Mouse (Mus musculus) hindbrain, embryonic 15.5 days (tissue): ENCODE data around the gene Gsap. TPM values are rescaled to one million over a fixed set of nuclear protein-coding genes. Genes with fewer than 3 reads are reported as not detected.

ENCODE experiments used
- ATAC-seq: fragments of 200-750 bp; cut with Nextera tagmentation; 2 replicates; pipeline ENCODE4 v1.8.0; 2017; ENCODE audit warnings: low read depth, moderate number of reproducible peaks, moderate TSS enrichment; ENCODE audit not compliant: low FRiP score
- H3K27ac ChIP-seq: fragments of 300-500 bp; sonication (generic); replicated peaks from 2 replicates; pipeline ENCODE4 v1.5.1; 2015; ENCODE audit warnings: mild to moderate bottlenecking, inconsistent platforms
- H3K27me3 ChIP-seq: fragments of 300-500 bp; sonication (generic); 2 replicates; pipeline ENCODE4 v1.6.1; 2015; ENCODE audit warnings: control low read depth, inconsistent platforms
- H3K36me3 ChIP-seq: fragments of 300-500 bp; sonication (generic); 2 replicates; pipeline ENCODE4 v1.6.1; 2015; ENCODE audit warnings: control low read depth, inconsistent platforms
- H3K4me1 ChIP-seq: fragments of 300-500 bp; sonication (generic); replicated peaks from 2 replicates; pipeline ENCODE4 v1.6.1; 2015; ENCODE audit warnings: control low read depth, inconsistent platforms
- H3K4me2 ChIP-seq: fragments of 300-500 bp; sonication (generic); 2 replicates; pipeline ENCODE4 v1.6.1; 2015; ENCODE audit warnings: moderate library complexity, mild to moderate bottlenecking, inconsistent platforms
- H3K4me3 ChIP-seq: fragments of 300-500 bp; sonication (generic); 2 replicates; pipeline ENCODE4 v1.5.1; 2015; ENCODE audit warnings: mild to moderate bottlenecking, inconsistent platforms
- H3K9ac ChIP-seq: fragments of 300-500 bp; sonication (generic); 2 replicates; pipeline ENCODE4 v1.6.1; 2015; ENCODE audit warnings: inconsistent platforms
- H3K9me3 ChIP-seq: fragments of 300-500 bp; sonication (generic); 2 replicates; pipeline ENCODE4 v1.6.1; 2016; ENCODE audit warnings: control low read depth, inconsistent platforms
- WGBS: fragments of 180-500 bp; shearing (Covaris S2); methylation state at CpG from one replicate; pipeline ENCODE4 v1.1.7; 2015; 5-methylcytosine and 5-hydroxymethylcytosine counted together
- polyA plus RNA-seq: library from polyadenylated mRNA; unstranded; fragments of >200 nt; fragmentation: Nextera tagmentation; extraction: Ambion mirVana; gene quantifications from 2 replicates; pipeline ENCODE4 v1.2.1, GENCODE M21; 2015

Gsap gene
- polyA plus RNA-seq, 1 experiment from 2014 or later = 14.0 TPM

DNA sequence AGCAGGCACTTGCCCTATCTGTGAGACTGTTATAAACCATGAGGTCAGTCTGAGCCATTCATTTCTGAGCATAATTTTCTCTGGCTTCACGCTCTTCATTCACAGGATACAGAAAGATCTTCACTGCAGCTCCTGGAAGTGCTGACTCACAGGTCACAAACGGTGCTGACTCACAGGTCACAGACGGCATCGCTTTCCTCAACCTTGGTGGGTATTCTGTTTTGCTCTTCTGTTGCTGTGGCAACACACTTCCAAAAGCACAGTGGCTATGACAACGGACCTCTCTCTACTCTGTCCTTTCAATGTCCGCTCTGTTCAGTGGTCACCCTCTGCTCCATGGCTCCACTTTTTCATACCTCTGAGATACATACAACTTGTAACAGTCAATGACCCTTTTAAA, 60.7 kb downstream of the Gsap start:
- no peak overlapping the region for H3K9ac ChIP-seq
- no peaks in the 10 kb centered on the region for H3K9me3 ChIP-seq
- no peak overlapping the region for H3K27ac ChIP-seq
- no peak overlapping the region for H3K4me2 ChIP-seq
- H3K27me3 ChIP-seq = no peaks in the 10 kb centered on the region
- no peak overlapping the region for H3K4me3 ChIP-seq
- ATAC-seq = no peak
- no peaks in the 10 kb centered on the region for H3K4me1 ChIP-seq
- 68% methylated on average over 6 of the region's 6 CpGs for WGBS
- no peaks in the 10 kb centered on the region for H3K36me3 ChIP-seq

- H3K4me1 ChIP-seq = no peaks in the 10 kb centered on the region
- ATAC-seq = no peak
- H3K27me3 ChIP-seq = no peaks in the 10 kb centered on the region
- no peaks in the 10 kb centered on the region for H3K36me3 ChIP-seq
- H3K9me3 ChIP-seq = no peaks in the 10 kb centered on the region
- H3K27ac ChIP-seq = no peak overlapping the region
- H3K4me3 ChIP-seq = no peak overlapping the region
- 78% methylated on average over 2 of the region's 2 CpGs for WGBS
- no peak overlapping the region for H3K9ac ChIP-seq
- no peak overlapping the region for H3K4me2 ChIP-seq
Measured at GRCm38 (mm10) chr5:21247916-21248315, 61.9 kb downstream of the Gsap start.

GRCm38 (mm10) chr5:21248834-21249233, 62.8 kb downstream of the Gsap start:
- no peaks in the 10 kb centered on the region for H3K9me3 ChIP-seq
- no peaks in the 10 kb centered on the region for H3K36me3 ChIP-seq
- H3K27ac ChIP-seq = no peak overlapping the region
- ATAC-seq = no peak
- H3K9ac ChIP-seq = no peak overlapping the region
- no peak overlapping the region for H3K4me2 ChIP-seq
- H3K27me3 ChIP-seq = no peaks in the 10 kb centered on the region
- no peak overlapping the region for H3K4me3 ChIP-seq
- H3K4me1 ChIP-seq = no peaks in the 10 kb centered on the region
- 80% methylated on average over 5 of the region's 5 CpGs for WGBS

- H3K9ac ChIP-seq = no peak overlapping the region
- no peak overlapping the region for H3K4me2 ChIP-seq
- H3K4me1 ChIP-seq = no peaks in the 10 kb centered on the region
- H3K36me3 ChIP-seq = no peaks in the 10 kb centered on the region
- no peak for ATAC-seq
- H3K4me3 ChIP-seq = no peak overlapping the region
- H3K27me3 ChIP-seq = no peaks in the 10 kb centered on the region
- 94% methylated on average over 12 of the region's 12 CpGs for WGBS
- no peak overlapping the region for H3K27ac ChIP-seq
- no peaks in the 10 kb centered on the region for H3K9me3 ChIP-seq
Measured at GRCm38 (mm10) chr5:21254731-21255525, 68.9 kb downstream of the Gsap start.

DNA sequence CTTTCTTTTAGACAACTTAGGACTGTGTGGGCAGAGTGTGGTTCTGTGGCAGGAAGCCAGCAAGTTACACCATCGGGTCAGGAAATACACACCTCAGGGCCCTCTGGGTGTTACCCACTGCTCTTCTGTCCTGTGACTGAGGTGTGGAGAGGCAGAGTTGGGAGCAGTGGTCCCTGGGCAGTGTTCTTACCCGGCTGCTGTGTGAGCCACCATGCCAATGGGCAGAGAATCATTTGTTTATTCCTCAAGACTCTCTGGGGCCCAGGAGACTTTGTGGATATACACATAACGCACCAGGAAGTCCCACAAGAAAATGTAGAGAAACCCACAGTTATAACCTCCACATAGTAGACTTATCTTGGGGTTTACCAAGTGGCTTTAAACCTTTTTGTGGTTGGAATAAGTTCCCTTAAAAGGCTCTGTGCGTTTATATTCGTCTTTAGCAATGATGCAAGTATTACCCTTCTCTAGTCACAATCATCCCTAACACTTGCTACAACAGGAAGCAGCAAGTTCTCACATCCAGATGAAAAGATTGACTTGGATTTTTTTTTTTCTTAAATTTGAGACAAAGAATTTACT, 69.6 kb downstream of the Gsap start:
- Histone ChIP-seq H3K27ac (no peak overlapping the region), H3K9me3 (no peaks in the 10 kb centered on the region), H3K9ac (no peak overlapping the region), H3K4me1 (no peaks in the 10 kb centered on the region), H3K36me3 (no peaks in the 10 kb centered on the region), H3K4me3 (no peak overlapping the region), H3K4me2 (no peak overlapping the region), H3K27me3 (no peaks in the 10 kb centered on the region)
- ATAC-seq = no peak
- 91% methylated on average over 5 of the region's 5 CpGs for WGBS

- H3K27me3 ChIP-seq = no peaks in the 10 kb centered on the region
- H3K9me3 ChIP-seq = no peaks in the 10 kb centered on the region
- no peaks in the 10 kb centered on the region for H3K36me3 ChIP-seq
- no peak overlapping the region for H3K4me2 ChIP-seq
- 74% methylated on average over 4 of the region's 4 CpGs for WGBS
- ATAC-seq = no peak
- H3K27ac ChIP-seq = no peak overlapping the region
- no peak overlapping the region for H3K9ac ChIP-seq
- no peak overlapping the region for H3K4me3 ChIP-seq
- peaks cover 8% of the 10 kb centered on the region for H3K4me1 ChIP-seq
Measured at GRCm38 (mm10) chr5:21257126-21257525, 71.1 kb downstream of the Gsap start.

DNA sequence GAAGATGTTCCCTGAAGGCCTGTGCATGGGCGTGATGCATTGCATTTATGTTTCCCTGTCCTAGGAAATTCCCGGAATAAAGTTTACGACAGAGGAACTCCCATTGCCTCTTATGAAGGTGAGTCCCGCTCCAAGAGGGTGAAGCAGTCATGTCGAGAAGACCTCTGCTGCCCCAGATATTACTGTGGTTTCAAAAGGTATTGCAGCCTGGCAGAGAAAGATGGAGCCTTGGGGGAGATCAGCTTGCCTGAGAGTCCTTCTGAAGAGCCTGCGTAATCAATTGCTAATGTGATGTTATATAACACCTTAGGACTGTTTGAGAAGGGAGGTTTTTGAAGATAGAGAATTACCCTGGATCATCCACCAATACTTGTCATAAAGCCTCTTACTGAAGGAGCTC, 71.8 kb downstream of the Gsap start:
- Histone ChIP-seq H3K36me3 (no peaks in the 10 kb centered on the region), H3K9ac (no peak overlapping the region), H3K27ac (no peak overlapping the region), H3K9me3 (no peaks in the 10 kb centered on the region), H3K4me1 (peaks cover 8% of the 10 kb centered on the region), H3K4me2 (no peak overlapping the region), H3K27me3 (no peaks in the 10 kb centered on the region), H3K4me3 (no peak overlapping the region)
- no peak for ATAC-seq
- WGBS = 72% methylated on average over 6 of the region's 6 CpGs

- Histone ChIP-seq H3K27ac (no peak overlapping the region), H3K9me3 (no peaks in the 10 kb centered on the region), H3K4me1 (peaks cover 18% of the 10 kb centered on the region), H3K36me3 (no peaks in the 10 kb centered on the region), H3K27me3 (no peaks in the 10 kb centered on the region), H3K9ac (no peak overlapping the region), H3K4me3 (no peak overlapping the region), H3K4me2 (no peak overlapping the region)
- 81% methylated on average over 7 of the region's 7 CpGs for WGBS
- no peak for ATAC-seq
Measured at GRCm38 (mm10) chr5:21260746-21261145, 74.7 kb downstream of the Gsap start.

- Histone ChIP-seq H3K4me3 (no peak overlapping the region), H3K9me3 (no peaks in the 10 kb centered on the region), H3K9ac (no peak overlapping the region), H3K4me2 (no peak overlapping the region), H3K27ac (no peak overlapping the region), H3K27me3 (no peaks in the 10 kb centered on the region), H3K4me1 (peaks cover 18% of the 10 kb centered on the region), H3K36me3 (no peaks in the 10 kb centered on the region)
- 30% methylated on average over 6 of the region's 6 CpGs for WGBS
- no peak for ATAC-seq
Measured at GRCm38 (mm10) chr5:21261202-21261844, 75.3 kb downstream of the Gsap start.

DNA sequence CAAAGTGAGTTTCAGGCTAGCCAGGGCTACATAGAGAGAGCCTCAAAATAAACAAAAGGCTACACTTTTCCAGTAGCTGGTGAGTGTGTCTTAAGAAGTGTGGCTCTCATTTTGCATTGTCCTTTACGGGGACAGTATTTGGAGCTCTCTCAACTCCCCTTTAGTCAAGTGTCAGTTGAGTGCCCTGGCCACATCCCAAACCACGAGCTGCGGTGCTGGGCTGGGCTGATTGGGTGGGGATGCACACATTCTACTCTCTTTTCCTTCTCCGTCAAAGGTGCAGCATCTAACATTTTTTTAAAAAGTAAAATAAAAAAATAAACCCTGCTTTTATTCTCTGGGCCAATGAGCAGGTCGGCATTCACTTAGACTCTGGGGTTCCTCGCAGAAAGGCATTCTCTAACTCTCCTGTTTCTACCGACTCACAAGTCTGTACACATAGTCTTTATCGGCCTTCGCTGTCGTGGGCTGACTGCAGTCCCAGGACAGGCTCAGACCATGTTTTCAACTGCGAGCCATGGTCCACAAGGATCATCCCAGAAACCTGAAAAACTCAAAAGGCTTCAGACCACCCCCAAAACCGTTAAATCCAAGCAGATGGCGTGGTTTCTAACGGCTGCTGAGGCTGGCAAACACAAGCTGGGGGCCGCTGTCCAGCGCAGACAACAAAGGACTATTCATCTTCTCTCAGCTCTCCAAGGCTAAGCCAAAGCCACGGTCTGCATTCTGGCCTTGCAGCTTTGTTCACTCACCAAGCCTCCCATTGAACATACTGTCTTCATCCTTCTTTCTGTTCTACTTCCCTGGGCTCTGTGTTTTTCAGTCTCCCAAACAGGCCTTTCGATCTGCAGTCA, 77.4 kb downstream of the Gsap start:
- Histone ChIP-seq H3K4me2 (no peak overlapping the region), H3K4me3 (no peak overlapping the region), H3K36me3 (no peaks in the 10 kb centered on the region), H3K4me1 (peaks cover 18% of the 10 kb centered on the region), H3K27ac (peak overlapping the region; percentile 59), H3K27me3 (no peaks in the 10 kb centered on the region), H3K9me3 (no peaks in the 10 kb centered on the region), H3K9ac (no peak overlapping the region)
- peak; percentile 68 for ATAC-seq
- 26% methylated on average over 18 of the region's 18 CpGs for WGBS

DNA sequence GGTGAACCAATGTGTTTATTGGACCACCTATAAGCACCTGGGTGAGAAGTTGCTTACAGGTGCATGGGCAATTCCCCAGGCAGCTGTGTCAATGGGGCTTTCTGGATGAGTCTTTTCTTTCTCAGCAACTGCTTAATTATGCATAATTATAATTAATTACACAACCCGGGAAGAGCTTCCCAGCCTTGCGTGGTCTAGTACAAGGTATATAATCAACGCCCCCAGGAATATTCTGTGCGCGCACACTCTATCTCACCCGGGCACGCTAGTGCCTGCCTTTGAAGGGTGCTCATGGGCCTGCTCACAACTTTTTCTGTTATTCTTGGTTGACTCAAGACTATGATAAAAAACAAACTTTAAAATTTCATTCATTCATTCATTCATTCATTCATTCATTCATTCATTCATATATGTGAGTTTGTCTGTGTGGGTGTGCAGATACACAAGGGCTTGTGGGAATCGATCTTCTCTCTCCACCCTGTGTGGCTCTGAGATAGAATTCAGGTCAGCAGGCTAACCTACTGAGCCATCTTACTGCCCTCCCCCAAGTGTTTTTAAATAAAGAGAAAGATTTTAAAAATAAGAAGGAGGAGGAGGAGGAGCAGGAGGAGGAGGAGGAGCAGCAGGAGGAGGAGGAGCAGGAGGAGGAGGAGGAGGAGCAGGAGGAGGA, 78.4 kb downstream of the Gsap start:
- Histone ChIP-seq H3K9me3 (no peaks in the 10 kb centered on the region), H3K27me3 (no peaks in the 10 kb centered on the region), H3K4me2 (no peak overlapping the region), H3K27ac (peak overlapping the region; percentile 59), H3K9ac (no peak overlapping the region), H3K4me3 (no peak overlapping the region), H3K36me3 (no peaks in the 10 kb centered on the region), H3K4me1 (peaks cover 18% of the 10 kb centered on the region)
- no peak; the same call in 1 of the 2 replicates for ATAC-seq
- 65% methylated on average over 8 of the region's 8 CpGs for WGBS
